Mouse (Mus musculus) liver, adult 2 months (tissue): ENCODE results near the gene Dera. TPM values are rescaled to one million over a fixed set of nuclear protein-coding genes. Genes with fewer than 3 reads are reported as not detected.

ENCODE experiments used
- DNase-seq: peaks from one replicate; pipeline ENCODE4 v3.0.0-alpha.2; 2011; ENCODE audit warnings: low read depth, low spot score; ENCODE audit errors: extremely low read depth
- H3K27ac ChIP-seq: fragments of 200-500 bp; replicated peaks from 2 replicates; pipeline ENCODE4 v1.5.1; 2012; ENCODE audit warnings: low read depth, mild to moderate bottlenecking, control low read depth, inconsistent platforms, low read length; ENCODE audit not compliant: insufficient read depth
- H3K27me3 ChIP-seq: fragments of 200-500 bp; 2 replicates; pipeline ENCODE4 v1.6.1; 2012; ENCODE audit warnings: mild to moderate bottlenecking, moderate library complexity, low read length, inconsistent platforms; ENCODE audit not compliant: control insufficient read depth, insufficient read depth
- H3K36me3 ChIP-seq: fragments of 200-500 bp; 2 replicates; pipeline ENCODE4 v1.6.1; 2012; ENCODE audit warnings: low read length, inconsistent platforms; ENCODE audit not compliant: control insufficient read depth, insufficient read depth
- H3K4me1 ChIP-seq: fragments of 200-500 bp; 2 replicates; pipeline ENCODE4 v1.6.1; 2011; ENCODE audit warnings: low read length; ENCODE audit not compliant: control insufficient read depth, insufficient read depth
- H3K4me3 ChIP-seq: fragments of 200-500 bp; 2 replicates; pipeline ENCODE4 v1.5.1; 2011; ENCODE audit warnings: low read depth, mild to moderate bottlenecking, control low read depth, low read length, moderate library complexity; ENCODE audit not compliant: insufficient read depth
- H3K79me2 ChIP-seq: fragments of 200-500 bp; 2 replicates; pipeline ENCODE4 v1.6.1; 2012; ENCODE audit warnings: inconsistent platforms, mild to moderate bottlenecking, low read length, moderate library complexity; ENCODE audit not compliant: control insufficient read depth, insufficient read depth
- H3K9ac ChIP-seq: fragments of 200-500 bp; 2 replicates; pipeline ENCODE4 v1.6.1; 2012; ENCODE audit warnings: low read depth, mild to moderate bottlenecking, control low read depth, inconsistent platforms, low read length
- CTCF ChIP-seq: fragments of 200-500 bp; IDR thresholded peaks from 2 replicates; pipeline ENCODE4 v1.5.1; 2011; ENCODE audit warnings: low read depth, low read length, control low read depth
- POLR2A ChIP-seq: fragments of 200-500 bp; IDR thresholded peaks from 2 replicates; pipeline ENCODE4 v1.6.1; 2011; ENCODE audit warnings: low read length, control low read depth; ENCODE audit not compliant: insufficient read depth; ENCODE audit errors: extremely low read depth
- WGBS: fragments of 180-500 bp; shearing (Covaris S2); methylation state at CpG from one replicate; pipeline ENCODE4 v1.1.7; 2018; 5-methylcytosine and 5-hydroxymethylcytosine counted together
- polyA plus RNA-seq: library from polyadenylated mRNA; depleted of rRNA; stranded (reverse); fragments of >200 nt; gene quantifications from 2 replicates; pipeline ENCODE4 v1.2.3, GENCODE M21; 2012; rRNA removed
- total RNA-seq: library from RNA; depleted of rRNA; stranded (reverse); fragments of >200 nt; gene quantifications from 2 replicates; pipeline ENCODE4 v1.2.3, GENCODE M21; 2014; rRNA removed

The Dera gene
- total and polyA plus RNA-seq, 2 experiments = 42.8 to 103 TPM

DNA sequence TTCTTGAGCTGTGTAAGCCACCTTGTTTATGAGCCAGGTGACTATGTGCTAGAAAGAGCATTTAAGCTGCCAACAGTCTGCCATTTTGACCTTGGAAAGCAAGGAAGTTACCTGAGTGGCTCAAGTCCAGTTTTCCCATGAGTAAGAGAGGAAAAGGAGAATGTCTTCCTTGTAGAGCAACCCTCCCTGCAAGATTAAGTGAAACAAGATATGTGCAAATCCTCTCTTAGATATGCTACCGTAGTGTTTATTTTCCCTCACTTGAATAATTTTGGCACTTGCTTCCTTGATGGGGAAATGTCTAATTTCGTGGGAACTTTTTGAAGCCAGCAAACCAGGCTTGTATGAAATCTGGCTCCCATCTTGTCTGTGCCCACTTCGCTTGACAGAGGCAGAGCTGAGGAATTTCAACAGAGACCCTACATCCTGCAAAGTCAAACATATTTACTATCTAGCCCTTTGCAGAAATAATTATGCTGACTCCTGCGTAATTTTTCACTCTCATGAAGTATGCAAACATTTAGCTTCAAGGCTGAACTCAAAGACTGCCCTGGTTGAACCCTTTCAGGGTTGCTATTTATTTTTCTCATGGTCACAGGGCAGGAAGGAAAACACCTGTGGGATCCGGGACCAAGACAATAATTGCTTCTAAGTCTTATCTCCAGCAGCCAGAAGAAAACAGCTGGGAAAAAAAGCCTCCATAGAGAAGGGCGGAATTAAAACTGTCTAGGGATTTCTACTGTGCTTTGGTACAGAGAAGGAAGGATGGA is 132.0 kb downstream of the Dera start:
- H3K36me3 ChIP-seq = no peaks in the 10 kb centered on the region
- no peak for TF ChIP-seq CTCF
- no peak for TF ChIP-seq POLR2A
- 58% methylated on average over 6 of the region's 6 CpGs for WGBS
- no peak overlapping the region for H3K27ac ChIP-seq
- no peaks in the 10 kb centered on the region for H3K4me1 ChIP-seq
- no peaks in the 10 kb centered on the region for H3K79me2 ChIP-seq
- H3K27me3 ChIP-seq = no peaks in the 10 kb centered on the region
- DNase-seq = no peak
- H3K4me3 ChIP-seq = no peak overlapping the region
- H3K9ac ChIP-seq = no peak overlapping the region

DNA sequence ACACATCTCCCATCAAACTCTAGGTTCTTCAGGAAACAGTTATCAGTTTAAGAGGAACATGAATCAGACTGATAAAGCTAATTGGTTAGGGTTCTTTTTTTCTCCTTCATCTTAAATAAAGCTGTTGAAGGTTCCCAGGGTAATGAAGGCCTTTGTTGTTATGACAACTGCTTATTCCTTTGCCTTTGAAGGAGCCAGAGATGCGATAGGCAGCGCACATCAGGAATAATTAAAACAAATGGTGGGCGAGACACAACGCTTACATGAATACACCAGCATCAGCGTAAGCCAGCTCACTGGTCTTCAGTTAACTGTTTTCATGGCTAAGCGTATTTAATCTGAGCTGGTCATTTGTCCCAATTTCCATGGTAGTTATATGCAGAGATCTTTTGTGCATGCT is 132.9 kb downstream of the Dera start:
- H3K36me3 ChIP-seq = no peaks in the 10 kb centered on the region
- no peaks in the 10 kb centered on the region for H3K4me1 ChIP-seq
- no peaks in the 10 kb centered on the region for H3K27me3 ChIP-seq
- H3K27ac ChIP-seq = no peak overlapping the region
- no peak for DNase-seq
- H3K9ac ChIP-seq = no peak overlapping the region
- TF ChIP-seq CTCF = no peak
- no peak for TF ChIP-seq POLR2A
- no peak overlapping the region for H3K4me3 ChIP-seq
- no peaks in the 10 kb centered on the region for H3K79me2 ChIP-seq
- WGBS = 92% methylated on average over 6 of the region's 6 CpGs

DNA sequence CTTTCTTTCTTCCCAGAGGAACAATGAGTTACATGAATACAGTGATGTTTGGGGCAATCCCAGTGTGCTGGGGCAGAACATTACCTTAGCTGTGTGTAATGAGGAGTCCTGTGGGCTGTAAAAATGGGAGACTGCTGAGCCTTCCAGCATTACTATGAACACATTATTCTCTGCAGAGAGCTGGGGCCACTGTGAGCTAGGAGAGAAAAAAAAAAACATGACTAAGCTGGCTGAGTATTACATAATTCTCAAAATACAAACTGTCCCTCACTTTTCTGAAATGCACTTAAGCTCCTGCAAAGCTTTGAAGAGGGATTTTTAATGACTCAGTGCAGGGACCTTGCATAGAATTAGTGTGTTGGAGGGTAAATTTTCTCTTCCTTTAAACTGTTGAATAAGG is 143.3 kb downstream of the Dera start:
- no peaks in the 10 kb centered on the region for H3K27me3 ChIP-seq
- H3K36me3 ChIP-seq = no peaks in the 10 kb centered on the region
- TF ChIP-seq POLR2A = no peak
- TF ChIP-seq CTCF = no peak
- H3K9ac ChIP-seq = no peak overlapping the region
- no peak for DNase-seq
- no peak overlapping the region for H3K4me3 ChIP-seq
- no peaks in the 10 kb centered on the region for H3K79me2 ChIP-seq
- no peaks in the 10 kb centered on the region for H3K4me1 ChIP-seq
- no peak overlapping the region for H3K27ac ChIP-seq

DNA sequence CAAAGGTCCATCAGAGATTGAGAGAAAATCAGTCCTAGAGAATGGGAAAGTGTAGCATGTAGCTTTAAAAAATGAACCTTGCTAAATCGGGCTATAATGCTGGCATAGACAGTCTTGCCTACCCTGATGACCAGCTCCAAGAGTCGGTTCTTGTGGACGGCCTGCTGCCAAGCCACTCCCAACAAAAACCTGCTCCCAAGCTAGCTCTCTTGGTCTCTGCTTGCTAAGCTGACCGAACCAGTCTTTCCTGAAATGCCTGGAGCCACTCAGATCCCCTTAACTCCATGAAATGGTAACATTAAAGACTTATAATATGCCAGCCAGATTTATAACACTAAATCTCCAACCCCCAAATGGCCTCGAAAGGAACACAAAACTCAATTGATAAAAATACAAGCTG is 146.9 kb downstream of the Dera start:
- DNase-seq = no peak
- no peaks in the 10 kb centered on the region for H3K79me2 ChIP-seq
- no peak overlapping the region for H3K4me3 ChIP-seq
- H3K27ac ChIP-seq = no peak overlapping the region
- H3K27me3 ChIP-seq = no peaks in the 10 kb centered on the region
- H3K36me3 ChIP-seq = no peaks in the 10 kb centered on the region
- WGBS = 83% methylated on average over 5 of the region's 5 CpGs
- H3K9ac ChIP-seq = no peak overlapping the region
- no peak for TF ChIP-seq CTCF
- TF ChIP-seq POLR2A = no peak
- H3K4me1 ChIP-seq = no peaks in the 10 kb centered on the region

Other genes starting within 250 kb of the Dera start
- gene Eps8, start 99.7 kb upstream of the Dera start, total RNA-seq = 2.2 TPM in 2 replicates
- 0.67 and 0.89 TPM in 2 replicates for gene Eps8, start 99.7 kb upstream of the Dera start, polyA plus RNA-seq
- gene Strap, start 19.5 kb upstream of the Dera start, total RNA-seq = 47.1 and 50.1 TPM in 2 replicates
- gene Strap, start 19.5 kb upstream of the Dera start, polyA plus RNA-seq = 26.8 and 33.7 TPM in 2 replicates